Mouse (Mus musculus): ENCODE measurements around the gene Kcnc4.
A peak's percentile ranks its signal among the peaks of the same experiment; 100 is the strongest.

Kcnc4 gene

GRCm38 (mm10) chr3:107468106-107468505, 8.8 kb upstream of the Kcnc4 start:
- H3K27me3 ChIP-seq (ENCODE audit: insufficient read depth, low read length) = peaks cover 33% of the 10 kb centered on the region
- no peak overlapping the region for H3K4me3 ChIP-seq (replicated peaks; ENCODE audit: low read length)
- no peaks in the 10 kb centered on the region for H3K4me1 ChIP-seq (replicated peaks; ENCODE audit: low read depth, low read length)
- no peaks in the 10 kb centered on the region for H3K36me3 ChIP-seq (ENCODE audit: insufficient read depth, low read length)
- H3K9me3 ChIP-seq (ENCODE audit: low read length) = no peaks in the 10 kb centered on the region
- TF ChIP-seq CTCF (conservative IDR thresholded peaks at IDR 0.05; ENCODE audit: low read length) (no peak), NANOG (IDR thresholded peaks at IDR 0.05; ENCODE audit: borderline replicate concordance, low read length) (no peak), POU5F1 (IDR thresholded peaks at IDR 0.05; ENCODE audit: borderline replicate concordance, low read length) (no peak)

DNA sequence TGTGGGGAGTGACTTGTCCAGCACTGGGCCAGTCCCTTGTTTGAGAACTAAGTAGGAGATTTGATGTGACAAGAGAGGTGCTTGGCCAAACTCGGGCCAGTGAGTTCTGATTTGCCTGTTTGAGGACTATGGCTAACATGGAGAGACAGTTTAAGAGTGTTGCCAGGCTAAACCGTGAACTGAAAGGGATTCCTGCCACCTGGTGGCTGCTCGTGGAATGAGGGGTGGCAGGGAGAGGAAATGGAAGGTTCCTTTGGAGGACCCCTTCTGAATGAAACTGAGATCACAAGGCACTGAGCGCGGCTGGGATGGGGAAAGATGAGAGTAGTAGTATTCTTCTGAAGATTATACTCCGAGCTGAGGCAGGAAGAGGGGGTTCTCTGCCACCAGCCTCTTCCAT, 7.2 kb upstream of the Kcnc4 start:
- no peak overlapping the region for H3K4me3 ChIP-seq (replicated peaks; ENCODE audit: low read length)
- H3K36me3 ChIP-seq (ENCODE audit: insufficient read depth, low read length) = no peaks in the 10 kb centered on the region
- H3K27me3 ChIP-seq (ENCODE audit: insufficient read depth, low read length) = peaks cover 39% of the 10 kb centered on the region
- TF ChIP-seq POU5F1 (IDR thresholded peaks at IDR 0.05; ENCODE audit: borderline replicate concordance, low read length) = no peak
- TF ChIP-seq CTCF (conservative IDR thresholded peaks at IDR 0.05; ENCODE audit: low read length) = peak; percentile 76
- no peaks in the 10 kb centered on the region for H3K9me3 ChIP-seq (ENCODE audit: low read length)
- no peaks in the 10 kb centered on the region for H3K4me1 ChIP-seq (replicated peaks; ENCODE audit: low read depth, low read length)

DNA sequence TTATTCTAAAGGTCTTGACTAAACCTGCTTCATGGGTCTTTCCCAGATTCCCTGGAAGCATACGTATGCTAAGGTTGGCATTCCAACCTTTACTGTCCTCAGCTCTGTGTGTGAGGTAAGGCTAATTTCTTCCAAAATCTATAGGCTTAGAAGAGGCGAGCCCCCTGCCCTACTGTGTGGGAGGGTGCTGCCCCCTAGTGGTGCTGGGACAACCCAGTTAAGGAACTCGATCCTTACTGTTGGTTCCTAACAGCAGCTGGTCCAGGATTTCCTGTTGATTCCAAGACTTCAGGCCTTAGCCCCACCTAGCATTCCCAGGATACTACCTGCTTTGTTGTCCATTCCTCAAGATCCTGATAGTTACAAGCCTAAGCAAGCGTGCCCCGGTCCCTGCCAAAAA, 2.8 kb upstream of the Kcnc4 start:
- H3K9me3 ChIP-seq (ENCODE audit: low read length) = no peaks in the 10 kb centered on the region
- H3K36me3 ChIP-seq (ENCODE audit: insufficient read depth, low read length) = no peaks in the 10 kb centered on the region

GRCm38 (mm10) chr3:107459773-107460431, 550 bp upstream of the Kcnc4 start:
- Histone ChIP-seq H3K9me3 (ENCODE audit: low read length) (no peaks in the 10 kb centered on the region), H3K4me3 (replicated peaks; ENCODE audit: low read length) (peak overlapping the region; percentile 88), H3K36me3 (ENCODE audit: insufficient read depth, low read length) (no peaks in the 10 kb centered on the region), H3K4me1 (replicated peaks; ENCODE audit: low read depth, low read length) (peaks cover 21% of the 10 kb centered on the region), H3K27me3 (ENCODE audit: insufficient read depth, low read length) (peaks cover 81% of the 10 kb centered on the region)
- TF ChIP-seq POU5F1 (IDR thresholded peaks at IDR 0.05; ENCODE audit: borderline replicate concordance, low read length) (no peak), NANOG (IDR thresholded peaks at IDR 0.05; ENCODE audit: borderline replicate concordance, low read length) (no peak), CTCF (conservative IDR thresholded peaks at IDR 0.05; ENCODE audit: low read length) (no peak)

More for the DNA sequence above, 2.8 kb upstream of the Kcnc4 start:
- Histone ChIP-seq H3K4me3 (replicated peaks; ENCODE audit: low read length) (no peak overlapping the region), H3K27me3 (ENCODE audit: insufficient read depth, low read length) (peaks cover 65% of the 10 kb centered on the region), H3K4me1 (replicated peaks; ENCODE audit: low read depth, low read length) (peaks cover 13% of the 10 kb centered on the region)
- no peak for TF ChIP-seq POU5F1 (IDR thresholded peaks at IDR 0.05; ENCODE audit: borderline replicate concordance, low read length)
- TF ChIP-seq NANOG (IDR thresholded peaks at IDR 0.05; ENCODE audit: borderline replicate concordance, low read length) = no peak
- TF ChIP-seq CTCF (conservative IDR thresholded peaks at IDR 0.05; ENCODE audit: low read length) = peak; percentile 84

- H3K9me3 ChIP-seq (ENCODE audit: low read length) = no peaks in the 10 kb centered on the region
- H3K4me1 ChIP-seq (replicated peaks; ENCODE audit: low read depth, low read length) = peaks cover 21% of the 10 kb centered on the region
- peak overlapping the region; percentile 88 for H3K4me3 ChIP-seq (replicated peaks; ENCODE audit: low read length)
- peaks cover 89% of the 10 kb centered on the region for H3K27me3 ChIP-seq (ENCODE audit: insufficient read depth, low read length)
- TF ChIP-seq NANOG (IDR thresholded peaks at IDR 0.05; ENCODE audit: borderline replicate concordance, low read length) = no peak
- no peak for TF ChIP-seq POU5F1 (IDR thresholded peaks at IDR 0.05; ENCODE audit: borderline replicate concordance, low read length)
- TF ChIP-seq CTCF (conservative IDR thresholded peaks at IDR 0.05; ENCODE audit: low read length) = no peak
- no peaks in the 10 kb centered on the region for H3K36me3 ChIP-seq (ENCODE audit: insufficient read depth, low read length)
These were observed 690 bp downstream of the Kcnc4 start for GRCm38 (mm10) chr3:107458528-107459195.

- Histone ChIP-seq H3K9me3 (ENCODE audit: low read length) (no peaks in the 10 kb centered on the region), H3K27me3 (ENCODE audit: insufficient read depth, low read length) (peaks cover 90% of the 10 kb centered on the region), H3K4me1 (replicated peaks; ENCODE audit: low read depth, low read length) (peaks cover 21% of the 10 kb centered on the region), H3K4me3 (replicated peaks; ENCODE audit: low read length) (peak overlapping the region; percentile 88), H3K36me3 (ENCODE audit: insufficient read depth, low read length) (no peaks in the 10 kb centered on the region)
- TF ChIP-seq CTCF (conservative IDR thresholded peaks at IDR 0.05; ENCODE audit: low read length) (no peak), POU5F1 (IDR thresholded peaks at IDR 0.05; ENCODE audit: borderline replicate concordance, low read length) (no peak), NANOG (IDR thresholded peaks at IDR 0.05; ENCODE audit: borderline replicate concordance, low read length) (no peak)
These were observed 1.2 kb downstream of the Kcnc4 start for GRCm38 (mm10) chr3:107458104-107458503.

DNA sequence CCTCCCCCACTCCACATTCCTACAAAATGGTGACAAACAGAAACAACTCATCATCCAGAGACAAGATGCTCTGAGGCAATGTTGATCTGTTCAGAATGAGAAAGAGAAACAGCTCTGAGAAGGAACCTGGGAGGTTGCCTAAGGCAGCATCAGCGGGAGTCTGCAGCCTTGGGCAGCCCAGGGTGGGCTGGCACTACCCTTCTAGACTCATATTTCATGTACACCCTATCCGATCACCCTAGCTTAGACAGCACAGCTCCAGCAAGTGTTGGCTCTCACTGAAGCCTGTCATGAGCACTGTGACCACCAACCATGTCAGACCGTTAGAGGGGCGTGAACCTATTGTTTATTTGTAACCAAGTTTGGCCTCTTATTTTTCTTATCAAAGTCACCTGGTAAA, 5.1 kb downstream of the Kcnc4 start:
- TF ChIP-seq CTCF (conservative IDR thresholded peaks at IDR 0.05; ENCODE audit: low read length) = no peak
- no peak for TF ChIP-seq NANOG (IDR thresholded peaks at IDR 0.05; ENCODE audit: borderline replicate concordance, low read length)
- no peak for TF ChIP-seq POU5F1 (IDR thresholded peaks at IDR 0.05; ENCODE audit: borderline replicate concordance, low read length)
- no peak overlapping the region for H3K4me3 ChIP-seq (replicated peaks; ENCODE audit: low read length)
- peaks cover 71% of the 10 kb centered on the region for H3K27me3 ChIP-seq (ENCODE audit: insufficient read depth, low read length)
- no peaks in the 10 kb centered on the region for H3K9me3 ChIP-seq (ENCODE audit: low read length)
- peaks cover 18% of the 10 kb centered on the region for H3K4me1 ChIP-seq (replicated peaks; ENCODE audit: low read depth, low read length)
- no peaks in the 10 kb centered on the region for H3K36me3 ChIP-seq (ENCODE audit: insufficient read depth, low read length)

GRCm38 (mm10) chr3:107446822-107447221, 12.5 kb downstream of the Kcnc4 start:
- no peaks in the 10 kb centered on the region for H3K9me3 ChIP-seq (ENCODE audit: low read length)

More at GRCm38 (mm10) chr3:107446822-107447221, 12.5 kb downstream of the Kcnc4 start:
- Histone ChIP-seq H3K4me3 (replicated peaks; ENCODE audit: low read length) (no peak overlapping the region), H3K36me3 (ENCODE audit: insufficient read depth, low read length) (no peaks in the 10 kb centered on the region), H3K4me1 (replicated peaks; ENCODE audit: low read depth, low read length) (peaks cover 30% of the 10 kb centered on the region), H3K27me3 (ENCODE audit: insufficient read depth, low read length) (peaks cover 44% of the 10 kb centered on the region)
- no peak for TF ChIP-seq NANOG (IDR thresholded peaks at IDR 0.05; ENCODE audit: borderline replicate concordance, low read length)
- TF ChIP-seq CTCF (conservative IDR thresholded peaks at IDR 0.05; ENCODE audit: low read length) = no peak
- TF ChIP-seq POU5F1 (IDR thresholded peaks at IDR 0.05; ENCODE audit: borderline replicate concordance, low read length) = no peak
